Comparison of ENCODE assay signal across 39 mouse cellular contexts in the genomic region with DNA sequence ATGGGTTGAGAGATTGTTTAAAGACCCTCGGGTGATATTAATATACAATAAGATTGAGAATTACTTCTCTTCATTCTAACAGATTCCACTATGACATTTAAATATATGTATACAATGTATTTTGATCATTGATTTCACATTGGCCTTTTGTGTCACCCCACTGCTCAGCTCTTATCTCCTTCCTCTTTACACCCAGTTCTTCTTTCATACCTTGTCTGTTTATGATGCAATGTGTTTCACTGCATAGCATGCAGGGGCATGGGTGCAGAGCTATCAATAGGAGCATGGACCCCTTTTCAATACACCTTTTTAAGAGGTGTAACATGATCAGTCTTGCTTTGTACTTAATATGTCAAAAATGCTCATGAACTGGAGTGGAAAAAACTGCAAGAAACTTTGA. TPM values are rescaled to one million over a fixed set of nuclear protein-coding genes. Genes with fewer than 3 reads are reported as not detected.
"Had no signal": no experiment of that assay in that cellular context is flagged by ENCODE, and none has a peak within 500 bp of the region (broad histone marks: within the 10 kb centered on the region; RNA-seq: fewer than 3 reads in every experiment).

No protein-coding gene starts in this region.

- H3K9me3 ChIP-seq: embryonic facial prominence, embryonic 10.5 days; embryonic facial prominence, embryonic 12.5 days; embryonic facial prominence, embryonic 13.5 days; embryonic facial prominence, embryonic 15.5 days; forebrain, embryonic 10.5 days; forebrain, embryonic 12.5 days; forebrain, embryonic 13.5 days; forebrain, embryonic 15.5 days had no signal

- H3K27ac ChIP-seq: embryonic facial prominence, embryonic 10.5 days; embryonic facial prominence, embryonic 12.5 days; embryonic facial prominence, embryonic 13.5 days; embryonic facial prominence, embryonic 15.5 days; forebrain, embryonic 10.5 days; forebrain, embryonic 12.5 days; forebrain, embryonic 13.5 days; forebrain, embryonic 15.5 days; gastrocnemius, adult 2 months; heart, adult 2 months had no signal

- ATAC-seq: forebrain, embryonic 13.5 days; forebrain, embryonic 14.5 days; forebrain, embryonic 15.5 days; forebrain, embryonic 16.5 days; forebrain, postnatal 0 days had no signal

- H3K36me3 ChIP-seq: embryonic facial prominence, embryonic 10.5 days; embryonic facial prominence, embryonic 12.5 days; embryonic facial prominence, embryonic 13.5 days; embryonic facial prominence, embryonic 15.5 days; forebrain, embryonic 10.5 days; forebrain, embryonic 12.5 days; forebrain, embryonic 15.5 days had no signal

- DNase-seq: cerebellum, adult 8-10 months; cerebellum, adult 9-10 months; cerebellum, adult 9-11 months; cerebellum, postnatal 10 days; cerebellum, postnatal 14 days; cerebellum, postnatal 25 days; cerebellum, postnatal 36 days; embryo, embryonic 11 days; forebrain, postnatal 0 days; gastrocnemius, adult 2 months; gastrocnemius, postnatal 10 days; gastrocnemius, postnatal 14 days; gastrocnemius, postnatal 25 days; gastrocnemius, postnatal 36 days; heart, adult 11 months; heart, adult 18-20 months; heart, adult 2 months had no signal

- H3K9ac ChIP-seq: embryonic facial prominence, embryonic 12.5 days; embryonic facial prominence, embryonic 13.5 days; embryonic facial prominence, embryonic 15.5 days; forebrain, embryonic 12.5 days; forebrain, embryonic 13.5 days; forebrain, embryonic 15.5 days; forebrain, postnatal 0 days had no signal

- H3K4me3 ChIP-seq: embryonic facial prominence, embryonic 10.5 days; embryonic facial prominence, embryonic 12.5 days; embryonic facial prominence, embryonic 13.5 days; embryonic facial prominence, embryonic 15.5 days; erythroblast, embryonic 14.5 days; forebrain, embryonic 10.5 days; forebrain, embryonic 12.5 days; forebrain, embryonic 13.5 days; forebrain, embryonic 15.5 days; gastrocnemius, adult 2 months; heart, adult 2 months had no signal

- H3K4me1 ChIP-seq: embryonic facial prominence, embryonic 10.5 days; embryonic facial prominence, embryonic 12.5 days; embryonic facial prominence, embryonic 13.5 days; embryonic facial prominence, embryonic 15.5 days; forebrain, embryonic 10.5 days; forebrain, embryonic 12.5 days; forebrain, embryonic 13.5 days; forebrain, embryonic 15.5 days had no signal

- H3K27me3 ChIP-seq: embryonic facial prominence, embryonic 12.5 days; embryonic facial prominence, embryonic 13.5 days; embryonic facial prominence, embryonic 15.5 days; forebrain, embryonic 12.5 days; forebrain, embryonic 13.5 days; forebrain, embryonic 15.5 days had no signal

RNA-seq across cellular contexts. Expression of a gene that starts 17.1 kb away (rescaled TPM):
- total RNA-seq: common myeloid progenitor, adult 5-6 weeks; forebrain, postnatal 0 days; gastrocnemius, adult 18-20 months; gastrocnemius, adult 2 months; gastrocnemius, adult 8-10 months; gastrocnemius, postnatal 10 days; gastrocnemius, postnatal 14 days; gastrocnemius, postnatal 25 days; gastrocnemius, postnatal 36 days; gastrocnemius, postnatal 4 days; heart, adult 18-20 months; heart, adult 2 months; heart, adult 8-10 months had no signal
- polyA plus RNA-seq: cortical plate, adult 2 months; embryonic facial prominence, embryonic 10.5 days; embryonic facial prominence, embryonic 11.5 days; embryonic facial prominence, embryonic 12.5 days; embryonic facial prominence, embryonic 13.5 days; embryonic facial prominence, embryonic 14.5 days; embryonic facial prominence, embryonic 15.5 days; erythroblast, embryonic 14.5 days; forebrain, embryonic 10.5 days; forebrain, embryonic 11.5 days; forebrain, embryonic 12.5 days; forebrain, embryonic 13.5 days; forebrain, embryonic 14.5 days; forebrain, embryonic 15.5 days; forebrain, embryonic 16.5 days; forebrain, postnatal 0 days; frontal cortex, adult 2 months; gonadal fat pad, adult 2 months; heart, adult 2 months had no signal

RNA-seq across cellular contexts. Expression of a gene that starts 33.4 kb away (rescaled TPM):
- total RNA-seq: common myeloid progenitor, adult 5-6 weeks; forebrain, postnatal 0 days; gastrocnemius, adult 18-20 months; gastrocnemius, adult 2 months; gastrocnemius, adult 8-10 months; gastrocnemius, postnatal 10 days; gastrocnemius, postnatal 14 days; gastrocnemius, postnatal 25 days; gastrocnemius, postnatal 36 days; gastrocnemius, postnatal 4 days; heart, adult 18-20 months; heart, adult 2 months; heart, adult 8-10 months had no signal
- polyA plus RNA-seq: cortical plate, adult 2 months; embryonic facial prominence, embryonic 10.5 days; embryonic facial prominence, embryonic 11.5 days; embryonic facial prominence, embryonic 12.5 days; embryonic facial prominence, embryonic 13.5 days; embryonic facial prominence, embryonic 14.5 days; embryonic facial prominence, embryonic 15.5 days; erythroblast, embryonic 14.5 days; forebrain, embryonic 10.5 days; forebrain, embryonic 11.5 days; forebrain, embryonic 12.5 days; forebrain, embryonic 13.5 days; forebrain, embryonic 14.5 days; forebrain, embryonic 15.5 days; forebrain, embryonic 16.5 days; forebrain, postnatal 0 days; frontal cortex, adult 2 months; gonadal fat pad, adult 2 months; heart, adult 2 months had no signal

RNA-seq across cellular contexts. Expression of a gene that starts 39.3 kb away (rescaled TPM):
- total RNA-seq: forebrain, postnatal 0 days; gastrocnemius, adult 18-20 months; gastrocnemius, adult 2 months; gastrocnemius, adult 8-10 months; gastrocnemius, postnatal 10 days; gastrocnemius, postnatal 14 days; gastrocnemius, postnatal 25 days; gastrocnemius, postnatal 36 days; gastrocnemius, postnatal 4 days; heart, adult 18-20 months; heart, adult 2 months; heart, adult 8-10 months had no signal
- polyA plus RNA-seq: cortical plate, adult 2 months; embryonic facial prominence, embryonic 10.5 days; embryonic facial prominence, embryonic 11.5 days; embryonic facial prominence, embryonic 12.5 days; embryonic facial prominence, embryonic 13.5 days; embryonic facial prominence, embryonic 14.5 days; embryonic facial prominence, embryonic 15.5 days; erythroblast, embryonic 14.5 days; forebrain, embryonic 10.5 days; forebrain, embryonic 11.5 days; forebrain, embryonic 12.5 days; forebrain, embryonic 13.5 days; forebrain, embryonic 14.5 days; forebrain, embryonic 15.5 days; forebrain, embryonic 16.5 days; forebrain, postnatal 0 days; frontal cortex, adult 2 months; gonadal fat pad, adult 2 months; heart, adult 2 months had no signal
